Mouse (Mus musculus): ENCODE data around the gene Iba57. TPM values are rescaled to one million over a fixed set of nuclear protein-coding genes. Genes with fewer than 3 reads are reported as not detected.

The Iba57 gene
- polyA plus RNA-seq, 1 experiment from 2014 or later, result 5.3 TPM

DNA sequence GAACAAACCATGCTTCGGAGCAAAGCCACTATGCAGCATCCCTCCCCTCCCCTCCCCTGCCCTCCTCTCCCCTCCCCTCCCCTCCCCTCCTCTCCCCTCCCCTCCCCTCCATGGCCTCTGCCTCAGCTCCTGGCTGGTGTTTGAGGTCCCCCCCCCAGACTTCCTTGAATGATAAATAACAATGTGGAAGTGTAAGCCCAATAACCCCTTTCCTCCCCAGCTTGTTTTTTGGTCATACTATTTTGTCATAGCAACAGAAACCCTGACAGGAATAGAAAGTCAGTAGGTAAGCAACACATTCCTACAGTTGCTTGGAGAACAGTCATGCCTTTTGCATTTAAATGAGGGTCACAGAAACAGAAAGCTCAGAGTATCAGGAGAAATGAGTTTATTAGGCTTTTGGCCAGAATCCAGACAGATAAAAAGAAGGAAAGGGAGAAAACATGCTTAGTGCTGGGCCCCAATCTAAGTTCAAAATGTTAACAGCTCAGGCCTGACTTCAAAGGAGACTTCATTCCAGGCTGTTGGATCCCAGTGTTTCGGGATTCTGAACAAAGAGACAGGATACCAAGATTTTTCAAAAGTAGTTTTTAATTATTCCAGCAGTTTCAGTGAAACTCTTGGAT, 2.2 kb upstream of the Iba57 start:
- no peaks in the 10 kb centered on the region for H3K27me3 ChIP-seq
- H3K27ac ChIP-seq, result no peak overlapping the region
- no peak for ATAC-seq (ENCODE audit: borderline replicate concordance, extremely low read depth, low FRiP score, low TSS enrichment)
- H3K4me3 ChIP-seq, result no peak overlapping the region
- peaks cover 17% of the 10 kb centered on the region for H3K4me1 ChIP-seq
- no peak overlapping the region for H3K4me2 ChIP-seq
- no peaks in the 10 kb centered on the region for H3K36me3 ChIP-seq
- WGBS, result 50% methylated on average over 2 of the region's 2 CpGs
- no peaks in the 10 kb centered on the region for H3K9me3 ChIP-seq
- H3K9ac ChIP-seq, result no peak overlapping the region

DNA sequence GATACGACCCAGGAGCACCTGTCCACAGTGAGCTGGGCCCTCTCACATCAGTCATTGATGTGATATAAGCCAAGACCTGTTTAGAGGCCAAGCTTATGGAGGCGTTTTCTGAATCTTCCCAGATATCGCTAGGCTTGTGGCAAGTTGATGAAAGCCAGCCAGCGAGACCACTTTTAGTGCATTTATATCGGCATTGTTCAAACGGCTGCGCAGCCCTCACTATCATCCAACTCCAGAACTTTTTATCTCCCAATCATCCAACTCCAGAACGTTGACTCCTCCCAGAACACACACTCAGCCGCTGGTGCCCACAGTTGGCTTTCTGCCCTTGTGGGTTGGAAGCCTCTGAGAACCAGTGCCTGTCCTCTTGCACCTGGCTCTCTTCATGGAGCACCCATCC, 845 bp upstream of the Iba57 start:
- H3K9ac ChIP-seq, result no peak overlapping the region

GRCm38 (mm10) chr11:59162443-59163254, 890 bp downstream of the Iba57 start:
- peak overlapping the region; percentile 60; the same call in 1 of the 2 replicates for H3K27ac ChIP-seq
- H3K4me2 ChIP-seq, result peak overlapping the region; percentile 70
- H3K36me3 ChIP-seq, result peaks cover 9% of the 10 kb centered on the region; the same call in 1 of the 2 replicates
- H3K4me3 ChIP-seq, result peak overlapping the region; percentile 83
- ATAC-seq (ENCODE audit: borderline replicate concordance, extremely low read depth, low FRiP score, low TSS enrichment), result no peak
- H3K9ac ChIP-seq, result peak overlapping the region; percentile 83
- no peaks in the 10 kb centered on the region for H3K9me3 ChIP-seq
- no peaks in the 10 kb centered on the region for H3K27me3 ChIP-seq
- peaks cover 17% of the 10 kb centered on the region for H3K4me1 ChIP-seq
- 47% methylated on average over 9 of the region's 9 CpGs for WGBS

More for the DNA sequence above, 845 bp upstream of the Iba57 start:
- ATAC-seq (ENCODE audit: borderline replicate concordance, extremely low read depth, low FRiP score, low TSS enrichment), result no peak
- no peaks in the 10 kb centered on the region for H3K9me3 ChIP-seq
- H3K27me3 ChIP-seq, result no peaks in the 10 kb centered on the region
- H3K4me2 ChIP-seq, result peak overlapping the region; percentile 70
- peak overlapping the region; percentile 100 for H3K27ac ChIP-seq
- 75% methylated on average over 9 of the region's 9 CpGs for WGBS
- no peaks in the 10 kb centered on the region for H3K36me3 ChIP-seq
- 0 out of 2 replicates have a peak overlapping the region, but pooled peaks have one; percentile 83 for H3K4me3 ChIP-seq
- peaks cover 17% of the 10 kb centered on the region for H3K4me1 ChIP-seq

DNA sequence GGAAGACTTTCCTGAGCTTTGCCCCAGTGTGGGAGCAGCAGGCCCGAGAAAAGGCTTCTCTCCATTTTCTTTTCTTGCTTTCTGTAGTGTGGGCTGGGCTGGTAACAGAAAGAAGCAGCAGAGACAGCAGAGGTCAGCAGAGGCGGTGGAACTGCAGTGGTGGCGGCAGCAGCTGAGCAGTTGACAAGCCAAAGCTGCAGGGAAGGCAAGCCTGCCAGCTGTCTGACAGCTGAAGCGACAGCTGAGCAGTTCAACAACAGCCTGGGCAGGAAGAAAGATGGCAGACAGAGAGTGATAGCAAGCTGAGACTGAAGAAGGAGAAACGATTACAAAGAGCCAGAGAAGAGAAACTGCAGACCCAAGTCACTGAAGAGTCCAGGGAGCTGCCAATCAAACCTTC, 2.1 kb downstream of the Iba57 start:
- ATAC-seq (ENCODE audit: borderline replicate concordance, extremely low read depth, low FRiP score, low TSS enrichment), result no peak
- Histone ChIP-seq H3K27me3 (no peaks in the 10 kb centered on the region), H3K4me3 (no peak overlapping the region), H3K4me2 (no peak overlapping the region), H3K27ac (no peak overlapping the region), H3K9me3 (no peaks in the 10 kb centered on the region), H3K4me1 (peaks cover 17% of the 10 kb centered on the region), H3K36me3 (peaks cover 9% of the 10 kb centered on the region; the same call in 1 of the 2 replicates), H3K9ac (no peak overlapping the region)
- 48% methylated on average over 5 of the region's 5 CpGs for WGBS

DNA sequence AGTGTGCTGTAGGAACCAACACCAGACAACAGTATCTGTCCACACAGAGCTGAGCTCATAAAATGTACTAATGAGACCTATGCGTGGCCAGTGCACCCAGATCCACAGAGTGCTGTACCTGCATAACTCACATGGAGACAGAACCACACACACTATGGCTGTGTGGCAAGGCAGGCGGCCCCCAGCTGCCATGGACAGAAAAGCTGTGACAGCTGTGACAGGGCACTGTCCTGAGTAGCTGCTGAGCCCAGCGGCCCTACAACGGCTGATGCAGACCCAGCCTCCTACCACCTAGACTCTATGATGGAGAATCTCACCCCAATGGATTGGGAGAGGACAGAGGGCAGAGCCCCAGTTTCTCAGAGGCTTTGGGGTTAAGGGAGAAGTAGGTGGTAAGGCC, 4.0 kb downstream of the Iba57 start:
- Histone ChIP-seq H3K36me3 (peaks cover 11% of the 10 kb centered on the region; the same call in 1 of the 2 replicates), H3K27me3 (no peaks in the 10 kb centered on the region), H3K9ac (no peak overlapping the region), H3K4me3 (no peak overlapping the region), H3K9me3 (no peaks in the 10 kb centered on the region), H3K4me1 (peaks cover 17% of the 10 kb centered on the region), H3K4me2 (no peak overlapping the region), H3K27ac (no peak overlapping the region)
- ATAC-seq (ENCODE audit: borderline replicate concordance, extremely low read depth, low FRiP score, low TSS enrichment), result no peak
- WGBS, result 85% methylated on average over 4 of the region's 4 CpGs

GRCm38 (mm10) chr11:59159099-59159498, 4.4 kb downstream of the Iba57 start:
- H3K9ac ChIP-seq, result no peak overlapping the region
- H3K4me2 ChIP-seq, result no peak overlapping the region
- no peak overlapping the region for H3K4me3 ChIP-seq
- H3K27me3 ChIP-seq, result no peaks in the 10 kb centered on the region
- ATAC-seq (ENCODE audit: borderline replicate concordance, extremely low read depth, low FRiP score, low TSS enrichment), result no peak
- H3K4me1 ChIP-seq, result peaks cover 14% of the 10 kb centered on the region
- H3K36me3 ChIP-seq, result peaks cover 11% of the 10 kb centered on the region; the same call in 1 of the 2 replicates
- no peaks in the 10 kb centered on the region for H3K9me3 ChIP-seq
- 89% methylated on average over 13 of the region's 13 CpGs for WGBS
- H3K27ac ChIP-seq, result no peak overlapping the region

GRCm38 (mm10) chr11:59155900-59156299, 7.6 kb downstream of the Iba57 start:
- no peak overlapping the region for H3K9ac ChIP-seq
- peaks cover 11% of the 10 kb centered on the region; the same call in 1 of the 2 replicates for H3K36me3 ChIP-seq
- WGBS, result 93% methylated on average over 5 of the region's 5 CpGs
- ATAC-seq (ENCODE audit: borderline replicate concordance, extremely low read depth, low FRiP score, low TSS enrichment), result no peak
- H3K4me2 ChIP-seq, result no peak overlapping the region
- H3K4me1 ChIP-seq, result no peaks in the 10 kb centered on the region
- H3K27ac ChIP-seq, result no peak overlapping the region
- no peaks in the 10 kb centered on the region for H3K27me3 ChIP-seq
- H3K4me3 ChIP-seq, result no peak overlapping the region
- H3K9me3 ChIP-seq, result no peaks in the 10 kb centered on the region

- 56% methylated on average over 7 of the region's 7 CpGs for WGBS
- Histone ChIP-seq H3K9me3 (no peaks in the 10 kb centered on the region), H3K9ac (no peak overlapping the region), H3K27ac (no peak overlapping the region), H3K4me2 (no peak overlapping the region), H3K27me3 (no peaks in the 10 kb centered on the region), H3K4me3 (no peak overlapping the region), H3K36me3 (peaks cover 11% of the 10 kb centered on the region; the same call in 1 of the 2 replicates), H3K4me1 (no peaks in the 10 kb centered on the region)
- ATAC-seq (ENCODE audit: borderline replicate concordance, extremely low read depth, low FRiP score, low TSS enrichment), result no peak
Measured at GRCm38 (mm10) chr11:59154220-59154619, 9.3 kb downstream of the Iba57 start.

DNA sequence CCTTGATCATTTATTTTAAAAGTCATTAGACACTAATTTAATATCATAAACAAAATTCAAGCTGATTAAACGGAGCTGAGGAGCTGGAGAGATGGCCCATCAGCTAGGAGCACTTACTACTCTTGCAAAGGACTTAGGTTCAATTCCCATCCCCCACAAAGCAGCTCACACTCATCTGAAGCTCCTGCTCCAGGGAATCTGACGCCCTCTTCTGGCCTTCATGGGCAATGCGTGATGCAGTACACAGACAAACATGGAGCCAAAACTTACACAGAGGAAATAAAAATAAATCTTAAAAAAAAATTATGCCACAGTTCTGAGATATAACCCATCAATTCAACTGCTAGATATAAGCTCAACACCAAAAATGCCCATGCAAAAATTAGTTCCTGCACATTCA, 11.8 kb downstream of the Iba57 start:
- H3K4me2 ChIP-seq, result no peak overlapping the region
- no peaks in the 10 kb centered on the region for H3K4me1 ChIP-seq
- H3K36me3 ChIP-seq, result 0 out of 2 replicates have a peak, but pooled peaks cover 2% of the 10 kb centered on the region
- WGBS, result 28% methylated on average over 3 of the region's 3 CpGs
- no peaks in the 10 kb centered on the region for H3K9me3 ChIP-seq
- no peak overlapping the region for H3K9ac ChIP-seq
- H3K27ac ChIP-seq, result no peak overlapping the region
- no peak for ATAC-seq (ENCODE audit: borderline replicate concordance, extremely low read depth, low FRiP score, low TSS enrichment)
- no peak overlapping the region for H3K4me3 ChIP-seq
- no peaks in the 10 kb centered on the region for H3K27me3 ChIP-seq

DNA sequence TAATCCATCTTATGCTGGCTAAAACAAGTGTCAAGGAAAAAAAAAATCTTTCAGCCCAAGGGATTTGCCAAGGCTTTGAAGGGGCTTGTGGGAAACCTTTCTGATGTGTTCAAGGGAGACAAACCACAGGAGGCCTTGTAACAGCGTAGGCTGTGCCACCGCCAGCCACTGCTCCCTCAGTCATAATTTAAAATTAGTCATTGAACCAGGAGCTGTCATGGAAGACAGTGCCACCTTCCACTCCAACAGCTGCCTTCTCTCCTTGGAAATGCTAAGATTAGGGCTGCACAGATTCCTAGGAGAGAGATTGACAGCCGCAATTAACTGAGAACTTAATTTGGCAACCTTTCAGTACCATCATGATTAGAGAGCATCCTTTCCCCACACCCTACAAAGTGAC, 14.2 kb downstream of the Iba57 start:
- Histone ChIP-seq H3K4me1 (no peaks in the 10 kb centered on the region), H3K9me3 (no peaks in the 10 kb centered on the region), H3K4me2 (no peak overlapping the region), H3K9ac (no peak overlapping the region), H3K4me3 (no peak overlapping the region), H3K27ac (no peak overlapping the region), H3K27me3 (no peaks in the 10 kb centered on the region), H3K36me3 (no peaks in the 10 kb centered on the region)
- 42% methylated on average over 3 of the region's 3 CpGs for WGBS
- no peak for ATAC-seq (ENCODE audit: borderline replicate concordance, extremely low read depth, low FRiP score, low TSS enrichment)

DNA sequence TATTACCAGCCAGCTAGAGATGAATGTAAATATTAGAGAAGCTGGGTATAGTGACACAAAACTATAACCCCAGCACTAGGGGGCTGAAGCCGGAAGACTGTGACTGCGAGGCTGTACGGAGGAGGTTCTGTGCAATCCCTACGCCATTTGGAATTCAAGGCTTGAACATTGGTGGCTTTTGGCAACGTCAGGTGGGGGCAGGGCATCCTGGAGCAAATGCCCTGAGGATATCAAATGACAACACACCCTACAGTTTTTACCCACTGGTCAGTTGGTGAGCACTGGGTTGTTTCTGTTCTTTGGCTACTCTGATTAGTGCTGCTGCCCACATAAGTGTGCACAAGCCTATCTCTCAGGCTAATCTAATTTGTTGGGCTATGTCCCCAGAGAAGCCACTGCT, 20.6 kb downstream of the Iba57 start:
- H3K4me3 ChIP-seq, result no peak overlapping the region
- no peak overlapping the region for H3K4me2 ChIP-seq
- no peaks in the 10 kb centered on the region for H3K36me3 ChIP-seq
- H3K9me3 ChIP-seq, result no peaks in the 10 kb centered on the region
- ATAC-seq (ENCODE audit: borderline replicate concordance, extremely low read depth, low FRiP score, low TSS enrichment), result no peak
- 71% methylated on average over 5 of the region's 5 CpGs for WGBS
- no peak overlapping the region for H3K27ac ChIP-seq
- H3K9ac ChIP-seq, result no peak overlapping the region
- H3K4me1 ChIP-seq, result no peaks in the 10 kb centered on the region
- peaks cover 4% of the 10 kb centered on the region for H3K27me3 ChIP-seq

GRCm38 (mm10) chr11:59141772-59142370, 21.7 kb downstream of the Iba57 start:
- H3K4me1 ChIP-seq, result no peaks in the 10 kb centered on the region
- WGBS, result 8% methylated on average over 14 of the region's 14 CpGs
- H3K36me3 ChIP-seq, result no peaks in the 10 kb centered on the region
- peak overlapping the region; percentile 46; the same call in 1 of the 2 replicates for H3K4me2 ChIP-seq
- no peak overlapping the region for H3K27ac ChIP-seq
- peaks cover 15% of the 10 kb centered on the region for H3K27me3 ChIP-seq
- no peak overlapping the region for H3K9ac ChIP-seq
- no peaks in the 10 kb centered on the region for H3K9me3 ChIP-seq
- no peak overlapping the region for H3K4me3 ChIP-seq
- ATAC-seq (ENCODE audit: borderline replicate concordance, extremely low read depth, low FRiP score, low TSS enrichment), result 0 out of 2 replicates have a peak, but pooled peaks have one; percentile 35

Data from lung, embryonic 15.5 days (tissue).